Mouse (Mus musculus): Measurements from ENCODE around the gene Nrxn1.

DNA sequence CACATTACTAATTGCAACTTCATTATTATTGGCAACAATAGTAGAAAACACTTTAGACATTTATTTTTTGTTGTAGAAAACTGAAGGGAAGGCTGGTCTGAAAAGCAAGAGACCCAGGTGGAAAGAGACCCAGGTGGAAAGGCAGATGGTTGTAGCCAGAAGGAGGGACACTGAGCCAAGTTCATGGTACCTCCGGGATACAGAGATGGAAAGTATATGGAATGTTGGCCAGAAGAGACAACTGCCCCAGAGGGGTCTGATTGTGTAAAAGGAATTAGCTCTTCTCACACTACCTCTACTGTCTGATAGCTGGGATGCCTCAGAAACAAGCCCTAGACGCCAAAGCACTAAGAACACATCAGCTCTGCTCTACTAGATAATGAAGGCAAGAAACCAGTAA is 179.6 kb downstream of the Nrxn1 start:
- TF ChIP-seq POLR2AphosphoS2 (IDR thresholded peaks at IDR 0.05; ENCODE audit: insufficient read length, low read depth) (no peak), TCF3 (IDR thresholded peaks at IDR 0.05; ENCODE audit: insufficient read length, low read depth) (no peak), USF1 (IDR thresholded peaks at IDR 0.05; ENCODE audit: low read depth) (no peak), TCF12 (IDR thresholded peaks at IDR 0.05; ENCODE audit: insufficient read depth, poor library complexity, severe bottlenecking) (no peak)
